Mouse (Mus musculus) heart, postnatal 14 days (tissue): ENCODE results near the gene Pfkfb2. TPM values are rescaled to one million over a fixed set of nuclear protein-coding genes. Genes with fewer than 3 reads are reported as not detected.
"Not testable (repeated sequence)": the region's sequence is repeated elsewhere in the genome, so short reads cannot be mapped to it uniquely, and the experiment has no call there.

Experiments used
- DNase-seq, 2 experiments: peaks; one replicate each; pipeline ENCODE4 v3.0.0; 2021 to 2022
- intact Hi-C: fragments of 180-260 bp; cut with DNase I; formaldehyde crosslinking; loops from one replicate; pipeline ENCODE4 v1.15.1; 2025
- total RNA-seq, 2 experiments: library from RNA; stranded (reverse); gene quantifications; 2 replicates each; pipeline ENCODE4 v1.2.3; 2021

Pfkfb2 gene
- total RNA-seq, 2 experiments from 2014 or later, result 65.7 to 70.8 TPM

- DNase-seq, result no peak
- intact Hi-C loops, result no loop called here
These were observed 18.6 kb downstream of the Pfkfb2 start for GRCm38 (mm10) chr1:130710283-130711080.

DNA sequence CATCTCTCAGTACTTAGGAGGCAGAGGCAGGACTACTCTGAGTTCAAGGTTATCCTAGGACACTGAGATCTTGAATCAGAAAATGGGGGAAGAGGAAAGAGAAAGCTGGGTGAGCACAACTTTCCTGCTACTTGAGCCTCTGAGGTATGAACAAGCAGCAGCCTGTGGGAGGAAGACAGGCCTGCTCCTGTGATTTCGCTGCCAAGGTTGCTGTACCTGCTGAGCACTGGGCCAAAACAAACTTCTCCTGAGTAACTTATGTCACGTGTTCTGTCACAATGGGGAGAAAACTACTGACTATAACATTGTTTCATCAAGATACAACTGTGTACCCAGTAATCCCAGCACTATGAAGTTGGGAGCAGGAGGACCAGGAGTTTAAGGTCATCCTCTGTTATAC, 25.4 kb downstream of the Pfkfb2 start:
- DNase-seq, result no peak
- intact Hi-C loops, result no loop called here

- intact Hi-C loops, result no loop called here
- no peak for DNase-seq
These were observed 27.1 kb downstream of the Pfkfb2 start for GRCm38 (mm10) chr1:130701976-130702375.

GRCm38 (mm10) chr1:130699937-130700633, 29.0 kb downstream of the Pfkfb2 start:
- intact Hi-C loops, result no loop called here
- DNase-seq, result peak; percentile 71 to 85

DNA sequence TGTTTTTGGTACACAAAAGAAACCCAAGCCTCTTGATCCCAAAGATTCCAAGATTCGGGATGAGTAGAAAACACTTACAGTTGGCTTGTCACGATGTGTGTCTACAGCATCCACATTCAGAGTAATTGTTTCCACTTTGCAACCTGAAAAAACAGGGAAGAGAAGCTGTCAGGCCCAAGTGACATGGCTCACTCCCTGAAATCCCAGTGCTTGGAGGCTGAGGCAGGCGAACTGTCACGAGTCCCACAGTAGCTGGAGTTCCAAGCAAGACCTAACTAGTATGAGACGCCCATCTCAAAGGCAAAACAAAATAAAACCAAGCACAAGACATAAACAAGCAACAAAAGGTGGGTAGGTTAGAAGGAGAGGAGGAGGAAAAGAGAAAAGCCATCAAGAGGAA, 30.5 kb downstream of the Pfkfb2 start:
- intact Hi-C loops, result no loop called here
- no peak for DNase-seq

DNA sequence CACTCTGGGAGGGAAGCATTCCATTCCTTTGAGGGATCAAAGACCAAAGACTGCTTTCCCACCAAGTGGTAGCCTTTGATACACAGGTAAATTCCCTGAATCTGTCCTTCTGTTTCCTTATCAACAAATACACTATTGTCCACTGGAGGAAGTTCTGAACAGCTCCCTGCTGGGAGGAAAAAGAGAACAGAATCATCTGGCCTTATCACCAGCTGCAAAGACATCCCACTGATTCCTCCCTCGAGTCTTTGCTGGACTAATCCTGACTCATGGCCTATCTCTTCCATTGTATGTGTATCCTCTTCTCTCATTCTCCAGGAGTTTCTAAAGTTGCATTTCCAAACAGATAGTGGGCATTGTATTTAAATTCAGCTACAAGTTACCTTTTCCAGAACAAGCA, 45.1 kb downstream of the Pfkfb2 start:
- intact Hi-C loops, result no loop called here
- DNase-seq, result no peak

- intact Hi-C loops, result no loop called here
- DNase-seq, result no peak
These were observed 47.2 kb downstream of the Pfkfb2 start for GRCm38 (mm10) chr1:130681656-130682413.

- intact Hi-C loops, result no loop called here
- no peak for DNase-seq
These were observed 48.0 kb downstream of the Pfkfb2 start for GRCm38 (mm10) chr1:130681075-130681474.

GRCm38 (mm10) chr1:130678551-130678950, 50.5 kb downstream of the Pfkfb2 start:
- intact Hi-C loops, result no loop called here
- no peak for DNase-seq

DNA sequence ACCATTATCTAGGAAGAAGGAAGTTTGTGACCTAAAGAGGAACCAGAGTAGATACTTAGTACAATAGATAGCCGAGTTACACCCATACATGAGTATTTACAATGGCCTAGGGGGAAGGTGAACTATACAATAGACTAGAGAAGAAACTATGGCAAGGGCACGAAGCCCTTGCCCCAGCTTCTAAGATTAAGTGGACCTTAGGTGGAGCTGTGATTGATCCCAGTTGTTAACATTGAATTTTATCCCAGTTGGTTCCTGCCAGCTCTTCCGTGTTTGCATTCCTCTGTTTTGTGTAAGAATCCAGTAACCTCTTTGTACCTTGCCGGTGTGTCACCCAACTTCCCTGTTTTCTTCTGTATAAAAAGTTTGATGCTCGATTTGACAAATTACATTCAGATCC, 65.5 kb downstream of the Pfkfb2 start:
- DNase-seq, intact Hi-C loops: not testable (repeated sequence)

DNA sequence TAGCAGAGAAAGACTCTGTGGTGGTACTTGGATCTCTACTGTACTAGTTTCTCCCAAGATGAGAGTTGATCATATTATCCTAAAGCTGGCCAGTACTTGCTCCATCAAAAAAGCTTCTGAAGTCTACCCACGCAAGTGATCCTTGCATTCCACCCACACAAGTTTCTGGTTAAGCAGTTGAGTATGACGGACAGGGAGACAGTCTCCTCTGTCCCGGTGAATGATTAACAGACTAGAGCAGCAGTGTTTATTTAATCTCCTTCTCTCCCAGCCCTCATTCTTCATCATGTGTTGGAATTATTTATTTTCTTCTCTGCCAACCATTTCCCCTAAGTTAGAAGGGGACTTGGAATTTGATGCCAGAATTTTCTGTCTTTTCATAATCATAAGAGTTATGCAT, 67.6 kb downstream of the Pfkfb2 start, which contains the start of gene C4bp:
TSS of gene C4bp (minus strand) at position 179 of the 400 bp plus-strand sequence.
- no peak for DNase-seq
- intact Hi-C loops, result no loop called here

- DNase-seq, intact Hi-C loops: not testable (repeated sequence)
These were observed 69.4 kb downstream of the Pfkfb2 start for GRCm38 (mm10) chr1:130659641-130660040.

GRCm38 (mm10) chr1:130644103-130644502, 85.0 kb downstream of the Pfkfb2 start:
- DNase-seq, result no peak
- intact Hi-C loops, result no loop called here

DNA sequence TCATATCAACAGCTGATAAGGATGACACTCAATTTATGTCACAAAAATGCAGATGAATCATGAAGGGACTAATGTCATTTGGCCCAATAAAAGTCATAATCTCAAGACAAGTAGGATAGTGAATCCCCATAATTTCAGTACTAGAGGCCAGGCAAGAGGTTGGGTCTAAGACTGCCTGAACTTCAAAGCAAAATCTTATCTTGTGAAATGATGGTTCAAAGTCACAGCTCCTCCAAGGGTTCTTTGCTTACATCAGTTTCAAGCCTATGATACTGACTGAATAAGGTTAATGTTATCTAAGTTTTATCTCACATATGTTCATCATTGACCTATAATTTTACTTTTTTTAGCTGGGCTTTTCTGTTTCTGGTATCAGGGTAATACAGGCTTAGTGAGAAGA, 88.1 kb downstream of the Pfkfb2 start:
- intact Hi-C loops, result no loop called here
- no peak for DNase-seq

Other genes with a start within 250 kb of the Pfkfb2 start
- gene Zp3r, start 99.6 kb downstream of the Pfkfb2 start, total RNA-seq, result not detected
- not detected for gene C4bp, start 67.6 kb downstream of the Pfkfb2 start, total RNA-seq
- not detected for gene Gm29427, start 13.5 kb downstream of the Pfkfb2 start, total RNA-seq
- 1 to 10 TPM; 6.3 to 6.6 TPM for gene Yod1, start 11.9 kb downstream of the Pfkfb2 start, total RNA-seq
- gene AA986860, start 2.7 kb upstream of the Pfkfb2 start, total RNA-seq, result under 1 TPM; 0.57 to 0.73 TPM
- under 1 TPM; 0.17 to 0.41 TPM for gene Fcamr, start 71.6 kb upstream of the Pfkfb2 start, total RNA-seq
- under 1 TPM in 1 of 2 experiments, not detected in 1; 0.19 TPM for gene Pigr, start 97.4 kb upstream of the Pfkfb2 start, total RNA-seq
- under 1 TPM; 0.41 to 0.61 TPM for gene Fcmr, start 136.4 kb upstream of the Pfkfb2 start, total RNA-seq
- not detected for gene Il24, start 158.2 kb upstream of the Pfkfb2 start, total RNA-seq
- not detected for gene Il20, start 182.2 kb upstream of the Pfkfb2 start, total RNA-seq
- gene Il19, start 210.9 kb upstream of the Pfkfb2 start, total RNA-seq, result not detected